Mouse (Mus musculus): ENCODE results near the gene Obscn. TPM values are rescaled to one million over a fixed set of nuclear protein-coding genes. Genes with fewer than 3 reads are reported as not detected.

The Obscn gene
- polyA plus RNA-seq, 1 experiment from 2014 or later: 69.4 TPM

Small RNA genes lying within 50 kb of the gene (microRNA-seq; reads per million reads assigned to microRNA genes)
- gene Gm44313: not detected

Other genes with a start within 250 kb of the Obscn start
- gene Zfp39, start 232.2 kb downstream of the Obscn start, polyA plus RNA-seq (2014; fragmentation: Nextera tagmentation; extraction: Ambion mirVana): 5.3 and 6.0 TPM in 2 replicates
- gene Btnl10, start 218.5 kb downstream of the Obscn start, polyA plus RNA-seq (2014; fragmentation: Nextera tagmentation; extraction: Ambion mirVana): 0.07 TPM in 1 of 2 replicates, not detected in the other
- 208 and 213 TPM in 2 replicates for gene Rnf187, start 197.5 kb downstream of the Obscn start, polyA plus RNA-seq (2014; fragmentation: Nextera tagmentation; extraction: Ambion mirVana)
- gene Hist3h2ba, start 187.5 kb downstream of the Obscn start, polyA plus RNA-seq (2014; fragmentation: Nextera tagmentation; extraction: Ambion mirVana): 8.9 and 16.0 TPM in 2 replicates
- gene Hist3h2a, start 181.7 kb downstream of the Obscn start, polyA plus RNA-seq (2014; fragmentation: Nextera tagmentation; extraction: Ambion mirVana): 34.0 and 40.8 TPM in 2 replicates
- gene Trim17, start 181.7 kb downstream of the Obscn start, polyA plus RNA-seq (2014; fragmentation: Nextera tagmentation; extraction: Ambion mirVana): 0.11 and 0.47 TPM in 2 replicates
- 33.4 and 36.1 TPM in 2 replicates for gene Trim11, start 158.3 kb downstream of the Obscn start, polyA plus RNA-seq (2014; fragmentation: Nextera tagmentation; extraction: Ambion mirVana)
- 4.6 and 4.9 TPM in 2 replicates for gene Iba57, start 27.3 kb upstream of the Obscn start, polyA plus RNA-seq (2014; fragmentation: Nextera tagmentation; extraction: Ambion mirVana)
- gene Gjc2, start 46.8 kb upstream of the Obscn start, polyA plus RNA-seq (2014; fragmentation: Nextera tagmentation; extraction: Ambion mirVana): 0.23 and 0.39 TPM in 2 replicates
- 133 and 136 TPM in 2 replicates for gene Guk1, start 55.8 kb upstream of the Obscn start, polyA plus RNA-seq (2014; fragmentation: Nextera tagmentation; extraction: Ambion mirVana)
- 131 and 133 TPM in 2 replicates for gene Mrpl55, start 66.1 kb upstream of the Obscn start, polyA plus RNA-seq (2014; fragmentation: Nextera tagmentation; extraction: Ambion mirVana)
- gene 2310033P09Rik, start 71.9 kb upstream of the Obscn start, polyA plus RNA-seq (2014; fragmentation: Nextera tagmentation; extraction: Ambion mirVana): 20.0 and 22.1 TPM in 2 replicates
- 556 and 557 TPM in 2 replicates for gene Arf1, start 91.9 kb upstream of the Obscn start, polyA plus RNA-seq (2014; fragmentation: Nextera tagmentation; extraction: Ambion mirVana)
- not detected in 2 replicates for gene Wnt3a, start 154.3 kb upstream of the Obscn start, polyA plus RNA-seq (2014; fragmentation: Nextera tagmentation; extraction: Ambion mirVana)
- 0.97 and 1.2 TPM in 2 replicates for gene Wnt9a, start 170.5 kb upstream of the Obscn start, polyA plus RNA-seq (2014; fragmentation: Nextera tagmentation; extraction: Ambion mirVana)
- gene Prss38, start 239.3 kb upstream of the Obscn start, polyA plus RNA-seq (2014; fragmentation: Nextera tagmentation; extraction: Ambion mirVana): not detected in 2 replicates